Mouse (Mus musculus) embryonic facial prominence, embryonic 14.5 days (tissue): ENCODE measurements around the gene Pdlim7. TPM values are rescaled to one million over a fixed set of nuclear protein-coding genes. Genes with fewer than 3 reads are reported as not detected.

ENCODE experiments used
- ATAC-seq: fragments of 200-750 bp; cut with Nextera tagmentation; 2 replicates; pipeline ENCODE4 v1.8.0; 2017; ENCODE audit warnings: low read depth, moderate number of reproducible peaks, moderate TSS enrichment
- DNase-seq: peaks from one replicate; pipeline ENCODE4 v3.0.0-alpha.2; 2015; ENCODE audit warnings: low spot score
- H3K27ac ChIP-seq: fragments of 300-500 bp; sonication (generic); replicated peaks from 2 replicates; pipeline ENCODE4 v1.5.1; 2014; ENCODE audit warnings: low read depth, mild to moderate bottlenecking, low read length, moderate library complexity
- H3K27me3 ChIP-seq: fragments of 300-500 bp; sonication (generic); replicated peaks from 2 replicates; pipeline ENCODE4 v1.6.1; 2014; ENCODE audit warnings: low read length; ENCODE audit not compliant: control insufficient read depth, insufficient read depth
- H3K36me3 ChIP-seq: fragments of 300-500 bp; sonication (generic); 2 replicates; pipeline ENCODE4 v1.6.1; 2014; ENCODE audit warnings: low read length, mixed read lengths; ENCODE audit not compliant: control insufficient read depth, insufficient read depth
- H3K4me1 ChIP-seq: fragments of 300-500 bp; sonication (generic); 2 replicates; pipeline ENCODE4 v1.6.1; 2014; ENCODE audit warnings: antibody characterized with exemption, low read length; ENCODE audit not compliant: control insufficient read depth, insufficient read depth
- H3K4me2 ChIP-seq: fragments of 300-500 bp; sonication (generic); 2 replicates; pipeline ENCODE4 v1.6.1; 2014; ENCODE audit warnings: low read depth, mild to moderate bottlenecking, low read length, moderate library complexity, mixed read lengths
- H3K4me3 ChIP-seq: fragments of 300-500 bp; sonication (generic); 2 replicates; pipeline ENCODE4 v1.5.1; 2014; ENCODE audit warnings: low read depth, mild to moderate bottlenecking, low read length
- H3K9ac ChIP-seq: fragments of 300-500 bp; sonication (generic); 2 replicates; pipeline ENCODE4 v1.6.1; 2014; ENCODE audit warnings: low read depth, mild to moderate bottlenecking, low read length, moderate library complexity, mixed read lengths
- H3K9me3 ChIP-seq: fragments of 300-500 bp; sonication (generic); 2 replicates; pipeline ENCODE4 v1.6.1; 2016; ENCODE audit warnings: low read length; ENCODE audit not compliant: control insufficient read depth
- WGBS: fragments of 180-500 bp; shearing (Covaris S2); extraction: QIAGEN DNeasy Blood & Tissue Kit; methylation state at CpG from one replicate; pipeline ENCODE4 v1.1.7; 2014; 5-methylcytosine and 5-hydroxymethylcytosine counted together
- polyA plus RNA-seq: library from polyadenylated mRNA; unstranded; fragments of >200 nt; fragmentation: Nextera tagmentation; extraction: Ambion mirVana; gene quantifications from 2 replicates; pipeline ENCODE4 v1.2.1, GENCODE M21; 2014

Gene Pdlim7
- polyA plus RNA-seq, 1 experiment from 2014 or later, result 204 TPM

- no peak overlapping the region for H3K9ac ChIP-seq
- no peak overlapping the region for H3K27ac ChIP-seq
- H3K4me1 ChIP-seq, result no peaks in the 10 kb centered on the region
- H3K36me3 ChIP-seq, result peaks cover 16% of the 10 kb centered on the region
- no peaks in the 10 kb centered on the region for H3K27me3 ChIP-seq
- WGBS, result 78% methylated on average over 16 of the region's 16 CpGs
- H3K4me3 ChIP-seq, result no peak overlapping the region
- no peak for DNase-seq
- no peak for ATAC-seq
- H3K4me2 ChIP-seq, result no peak overlapping the region
- no peaks in the 10 kb centered on the region for H3K9me3 ChIP-seq
Measured at GRCm38 (mm10) chr13:55525733-55526553, 12.5 kb upstream of the Pdlim7 start.

DNA sequence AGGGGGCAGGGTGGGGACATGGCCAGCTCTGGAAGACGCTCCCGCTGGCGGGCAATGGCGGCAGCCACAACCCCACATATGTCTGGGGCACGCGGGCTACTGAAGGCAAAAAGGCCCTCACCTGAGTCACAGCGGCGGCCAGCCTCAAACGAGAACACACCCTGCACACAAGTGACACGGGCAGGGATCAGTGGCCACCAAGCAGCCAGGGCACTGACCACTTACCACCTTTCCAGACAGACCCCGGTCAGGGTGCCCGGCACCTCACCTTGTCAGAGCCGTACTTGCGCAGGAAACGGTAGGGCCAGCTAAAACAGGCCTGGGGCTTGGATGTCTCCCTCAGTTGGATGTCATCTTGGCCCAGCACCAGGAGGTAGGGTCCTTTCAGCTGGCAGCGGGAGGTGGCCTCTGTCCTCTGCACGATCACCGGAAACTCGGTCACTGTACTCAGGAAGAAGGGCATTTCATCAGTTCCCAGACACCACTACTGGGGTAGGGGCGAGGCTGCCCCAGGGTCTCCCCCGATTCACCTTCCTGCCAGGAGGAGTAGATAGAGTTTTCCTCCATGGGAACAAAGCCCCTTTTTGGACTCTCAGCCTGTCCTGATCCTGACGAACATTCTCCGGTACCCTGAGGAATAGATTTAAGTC, 10.6 kb upstream of the Pdlim7 start:
- no peak overlapping the region for H3K9ac ChIP-seq
- no peak overlapping the region for H3K27ac ChIP-seq
- H3K4me2 ChIP-seq, result no peak overlapping the region
- ATAC-seq (no peak), DNase-seq (no peak)
- H3K36me3 ChIP-seq, result no peaks in the 10 kb centered on the region
- 88% methylated on average over 21 of the region's 23 CpGs for WGBS
- H3K4me3 ChIP-seq, result no peak overlapping the region
- H3K4me1 ChIP-seq, result no peaks in the 10 kb centered on the region
- no peaks in the 10 kb centered on the region for H3K27me3 ChIP-seq
- H3K9me3 ChIP-seq, result no peaks in the 10 kb centered on the region

GRCm38 (mm10) chr13:55523278-55523677, 9.8 kb upstream of the Pdlim7 start:
- no peaks in the 10 kb centered on the region for H3K9me3 ChIP-seq
- no peaks in the 10 kb centered on the region for H3K4me1 ChIP-seq
- H3K4me3 ChIP-seq, result no peak overlapping the region
- H3K27ac ChIP-seq, result no peak overlapping the region
- H3K4me2 ChIP-seq, result no peak overlapping the region
- DNase-seq, result no peak
- no peaks in the 10 kb centered on the region for H3K27me3 ChIP-seq
- 30% methylated on average over 13 of the region's 17 CpGs for WGBS
- H3K9ac ChIP-seq, result no peak overlapping the region
- ATAC-seq, result no peak
- no peaks in the 10 kb centered on the region for H3K36me3 ChIP-seq

DNA sequence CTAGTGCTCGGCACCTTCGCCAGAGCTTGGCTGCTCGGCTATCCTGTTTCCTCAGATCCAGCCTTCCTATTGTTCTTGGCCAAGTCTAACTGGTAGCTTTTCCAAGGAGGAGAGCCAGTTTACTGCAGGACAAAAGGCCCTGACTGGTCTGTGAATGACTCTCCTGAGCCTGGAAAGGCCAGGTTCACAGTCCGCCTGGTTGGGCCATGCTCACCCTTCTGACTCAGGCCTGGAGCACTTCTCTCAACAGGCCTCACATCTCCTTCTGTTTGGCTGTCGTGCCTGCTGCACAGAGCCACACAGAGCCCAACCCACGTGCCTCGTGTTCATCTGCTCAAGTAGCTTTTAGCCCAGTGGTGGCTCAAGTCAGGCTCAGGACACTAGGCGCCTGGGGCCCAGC, 9.3 kb upstream of the Pdlim7 start:
- DNase-seq (no peak), ATAC-seq (0 out of 2 replicates have a peak, but pooled peaks have one; percentile 27)
- H3K9me3 ChIP-seq, result no peaks in the 10 kb centered on the region
- no peaks in the 10 kb centered on the region for H3K27me3 ChIP-seq
- no peaks in the 10 kb centered on the region for H3K36me3 ChIP-seq
- no peak overlapping the region for H3K27ac ChIP-seq
- 61% methylated on average over 8 of the region's 8 CpGs for WGBS
- no peak overlapping the region for H3K4me3 ChIP-seq
- no peak overlapping the region for H3K9ac ChIP-seq
- H3K4me1 ChIP-seq, result no peaks in the 10 kb centered on the region
- no peak overlapping the region for H3K4me2 ChIP-seq

DNA sequence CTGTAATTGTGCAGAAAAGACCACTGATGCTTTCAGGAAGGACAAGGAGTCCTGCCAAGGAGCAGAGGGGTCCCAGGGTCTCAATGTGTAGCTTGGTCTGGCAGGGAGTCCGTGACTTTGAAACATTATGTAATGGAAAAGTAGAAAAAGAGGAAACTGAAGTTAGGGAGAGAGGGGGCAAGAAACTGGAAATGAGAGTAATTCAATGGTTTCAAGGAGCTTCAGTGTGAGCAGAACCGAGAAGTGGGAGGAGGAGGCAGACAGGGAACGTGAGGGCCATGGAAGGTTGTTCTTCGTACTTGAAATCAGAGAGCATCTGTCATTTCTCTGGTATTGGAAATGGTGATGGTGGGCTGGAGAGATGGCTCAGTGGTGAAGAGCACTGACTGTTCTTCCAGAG, 6.1 kb upstream of the Pdlim7 start:
- no peak for DNase-seq
- Histone ChIP-seq H3K4me3 (no peak overlapping the region), H3K27ac (no peak overlapping the region), H3K27me3 (no peaks in the 10 kb centered on the region), H3K9me3 (no peaks in the 10 kb centered on the region), H3K4me2 (no peak overlapping the region), H3K4me1 (no peaks in the 10 kb centered on the region), H3K9ac (no peak overlapping the region), H3K36me3 (no peaks in the 10 kb centered on the region)
- no peak for ATAC-seq
- WGBS, result 72% methylated on average over 4 of the region's 4 CpGs

- H3K4me3 ChIP-seq, result no peak overlapping the region
- no peak overlapping the region for H3K4me2 ChIP-seq
- WGBS, result 11% methylated on average over 5 of the region's 5 CpGs
- no peak for ATAC-seq
- no peaks in the 10 kb centered on the region for H3K27me3 ChIP-seq
- H3K9me3 ChIP-seq, result no peaks in the 10 kb centered on the region
- H3K27ac ChIP-seq, result no peak overlapping the region
- H3K9ac ChIP-seq, result no peak overlapping the region
- DNase-seq, result peak; percentile 88
- no peaks in the 10 kb centered on the region for H3K36me3 ChIP-seq
- peaks cover 4% of the 10 kb centered on the region for H3K4me1 ChIP-seq
Measured at GRCm38 (mm10) chr13:55516955-55517354, 3.5 kb upstream of the Pdlim7 start.

DNA sequence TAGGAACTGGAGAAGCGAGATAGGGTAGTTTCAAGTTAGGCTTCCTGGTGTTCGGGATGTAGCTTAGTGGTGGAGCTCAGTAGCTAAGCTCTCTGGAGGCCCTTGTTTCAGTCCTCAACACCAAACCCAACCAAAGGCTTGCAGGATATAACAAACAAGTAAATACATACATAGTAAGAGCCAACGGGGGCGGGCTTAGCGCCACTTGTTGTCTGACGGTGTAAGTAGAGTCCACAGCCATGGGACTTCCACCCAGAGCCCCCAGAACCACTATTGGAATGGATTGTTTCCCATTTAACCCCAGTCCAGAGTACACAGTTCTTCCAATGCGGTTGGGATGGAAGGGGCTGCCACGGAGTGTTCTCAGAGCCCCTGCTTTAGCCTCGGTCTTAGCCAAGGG, 352 bp upstream of the Pdlim7 start:
- Histone ChIP-seq H3K4me2 (peak overlapping the region; percentile 80), H3K4me1 (peaks cover 23% of the 10 kb centered on the region), H3K36me3 (peaks cover 17% of the 10 kb centered on the region), H3K9ac (peak overlapping the region; percentile 78; the same call in 1 of the 2 replicates), H3K27me3 (no peaks in the 10 kb centered on the region), H3K9me3 (no peaks in the 10 kb centered on the region), H3K27ac (no peak overlapping the region), H3K4me3 (peak overlapping the region; percentile 76)
- DNase-seq (no peak), ATAC-seq (no peak)
- whole genome bisulfite sequencing, result 37% methylated on average over 9 of the region's 9 CpGs

- Histone ChIP-seq H3K4me2 (peak overlapping the region; percentile 80), H3K36me3 (peaks cover 30% of the 10 kb centered on the region), H3K27me3 (no peaks in the 10 kb centered on the region), H3K4me1 (peaks cover 23% of the 10 kb centered on the region), H3K9me3 (no peaks in the 10 kb centered on the region), H3K9ac (peak overlapping the region; percentile 78), H3K27ac (peak overlapping the region; percentile 85), H3K4me3 (peak overlapping the region; percentile 76)
- ATAC-seq, result peak; percentile 62
- 1% methylated on average over 17 of the region's 25 CpGs for WGBS
- DNase-seq, result peak; percentile 90
Measured at GRCm38 (mm10) chr13:55512379-55513031, 971 bp downstream of the Pdlim7 start.
